Mouse (Mus musculus): Measurements from ENCODE around the gene Smarca5.

DNA sequence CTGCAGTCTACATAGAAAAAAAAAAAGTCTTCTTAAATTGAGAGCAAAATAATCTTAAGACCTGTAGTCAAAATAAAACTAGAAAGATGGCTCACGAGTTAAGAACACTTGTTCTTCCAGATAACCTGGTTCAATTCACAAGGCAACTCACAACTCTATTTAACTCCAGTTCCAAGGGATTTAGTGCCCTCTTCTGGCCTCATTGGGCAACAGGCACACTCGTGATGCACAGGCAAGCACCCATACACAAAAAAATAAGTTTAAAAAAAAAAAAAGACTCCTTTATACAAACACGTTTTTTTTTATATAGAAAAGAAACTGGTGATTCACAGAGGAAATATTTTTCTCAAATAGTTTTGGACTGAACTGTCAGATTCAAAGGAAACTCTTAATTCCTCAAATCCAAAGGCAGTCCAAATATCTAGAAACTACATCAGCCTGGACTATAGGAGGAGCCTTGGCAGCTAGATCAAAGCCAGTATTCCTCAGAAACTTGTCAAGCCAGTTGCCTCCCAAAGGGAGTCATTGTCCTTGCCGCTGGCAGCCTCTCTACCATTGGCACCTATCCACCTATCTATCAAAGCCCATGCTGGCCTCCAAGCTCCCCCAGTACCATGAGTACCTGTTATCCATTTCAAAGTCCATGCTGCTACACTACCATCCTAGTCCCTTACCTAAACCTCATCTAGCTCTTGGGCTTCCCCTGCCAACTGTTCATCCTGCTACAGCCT, 28.5 kb downstream of the Smarca5 start:
- TF ChIP-seq CTCF (IDR thresholded peaks at IDR 0.05; ENCODE audit: insufficient read depth, low read depth, low read length) = no peak
- TF ChIP-seq POLR2A (IDR thresholded peaks at IDR 0.05; ENCODE audit: insufficient read depth, low read depth, low read length) = no peak
